Mouse (Mus musculus) WW6 (cell line): Measurements from ENCODE around the gene Lclat1.
"Not testable (repeated sequence)": the region's sequence is repeated elsewhere in the genome, so short reads cannot be mapped to it uniquely, and the experiment has no call there.

Experiments used
- DNase-seq: peaks from one replicate; pipeline ENCODE4 v3.0.0-alpha.2; 2013; ENCODE audit warnings: low read depth, low spot score

The Lclat1 gene

GRCm38 (mm10) chr17:73271797-73272600 lies 164.2 kb downstream of the Lclat1 start:
- DNase-seq: no peak

- DNase-seq: no peak
Measured at GRCm38 (mm10) chr17:73273809-73274208, 166.0 kb downstream of the Lclat1 start.

DNA sequence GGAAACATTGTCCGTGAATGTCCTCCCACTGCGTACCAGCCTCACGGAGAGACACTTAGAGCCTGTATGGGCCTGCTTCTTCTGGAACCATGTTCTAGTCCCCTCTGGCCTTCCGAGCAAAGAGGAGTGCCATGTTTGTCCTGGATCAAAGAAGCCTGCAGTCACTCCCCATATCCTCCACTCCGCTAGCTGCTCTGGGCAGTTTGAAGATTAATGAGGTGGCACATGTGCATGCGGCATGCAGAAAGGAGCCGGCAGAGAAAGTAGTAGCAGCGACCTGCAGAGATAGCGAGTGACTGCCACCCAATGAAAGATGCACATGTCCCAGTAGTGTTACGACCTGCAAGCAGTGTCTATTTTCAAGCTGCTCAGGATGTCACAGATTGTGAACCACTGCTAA lies 167.3 kb downstream of the Lclat1 start:
- DNase-seq: no peak

DNA sequence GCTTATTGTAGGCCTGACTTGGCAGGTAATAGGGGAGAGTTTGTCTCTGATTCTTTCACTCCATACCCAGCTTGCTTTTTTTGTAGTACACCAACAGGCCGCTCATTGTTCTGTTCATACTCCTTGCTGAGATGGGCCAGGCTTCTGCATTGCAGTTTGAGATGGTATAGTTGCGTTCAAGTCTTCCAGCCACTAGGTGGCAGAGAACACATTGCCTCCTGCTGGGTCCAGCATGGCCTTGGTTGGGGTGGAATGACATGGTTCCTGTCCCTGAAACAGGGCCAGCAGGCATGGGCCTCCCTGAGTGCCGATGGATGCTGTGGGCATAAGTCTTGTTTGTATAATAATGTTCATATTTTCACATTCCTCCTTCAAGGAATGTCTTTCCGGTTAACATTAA lies 170.0 kb downstream of the Lclat1 start:
- DNase-seq: no peak

- DNase-seq: not testable (repeated sequence)
Measured at GRCm38 (mm10) chr17:73282702-73283101, 174.9 kb downstream of the Lclat1 start.

DNA sequence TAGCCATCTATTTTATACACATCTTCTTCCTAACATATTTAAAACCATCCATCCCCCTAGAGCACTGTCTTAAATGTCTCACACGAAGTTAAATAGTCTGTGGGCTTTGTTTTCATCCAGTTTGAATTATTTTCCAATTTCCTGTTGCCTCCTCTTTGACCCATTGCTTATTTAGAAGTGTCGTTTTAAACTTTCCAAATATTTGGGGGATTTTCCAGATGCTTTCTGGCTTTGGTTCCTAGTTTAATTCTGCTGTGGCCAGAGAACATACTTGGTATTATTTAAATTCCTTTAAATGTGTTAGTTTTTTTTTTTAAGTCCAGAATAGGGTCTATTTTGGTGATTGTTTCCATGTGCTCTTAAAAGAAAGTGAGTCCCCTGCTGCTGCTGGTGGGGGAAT lies 176.5 kb downstream of the Lclat1 start:
- DNase-seq: no peak
